Mouse (Mus musculus) stomach, postnatal 0 days (tissue): ENCODE results near the gene Ahnak2. TPM values are rescaled to one million over a fixed set of nuclear protein-coding genes. Genes with fewer than 3 reads are reported as not detected.
A peak's percentile ranks its signal among the peaks of the same experiment; 100 is the strongest.
"Not testable (repeated sequence)": the region's sequence is repeated elsewhere in the genome, so short reads cannot be mapped to it uniquely, and the experiment has no call there.

Source experiments
- ATAC-seq: fragments of 200-750 bp; cut with Nextera tagmentation; 2 replicates; pipeline ENCODE4 v1.8.0; 2017; ENCODE audit not compliant: low FRiP score, low TSS enrichment
- DNase-seq: peaks from one replicate; pipeline ENCODE4 v3.0.0-alpha.2; 2016; ENCODE audit warnings: low spot score
- H3K27ac ChIP-seq: fragments of 300-500 bp; sonication (generic); replicated peaks from 2 replicates; pipeline ENCODE4 v1.5.1; 2014; ENCODE audit warnings: mild to moderate bottlenecking, control low read depth
- H3K27me3 ChIP-seq: fragments of 300-500 bp; sonication (generic); 2 replicates; pipeline ENCODE4 v1.6.1; 2014; ENCODE audit warnings: low read length; ENCODE audit not compliant: control insufficient read depth, insufficient read depth
- H3K36me3 ChIP-seq: fragments of 300-500 bp; sonication (generic); 2 replicates; pipeline ENCODE4 v1.6.1; 2014; ENCODE audit warnings: low read length, mixed read lengths; ENCODE audit not compliant: control insufficient read depth, insufficient read depth
- H3K4me1 ChIP-seq: fragments of 300-500 bp; sonication (generic); replicated peaks from 2 replicates; pipeline ENCODE4 v1.6.1; 2014; ENCODE audit warnings: antibody characterized with exemption; ENCODE audit not compliant: control insufficient read depth, insufficient read depth
- H3K4me2 ChIP-seq: fragments of 300-500 bp; sonication (generic); replicated peaks from 2 replicates; pipeline ENCODE4 v1.6.1; 2014; ENCODE audit warnings: low read depth, mild to moderate bottlenecking, control low read depth, moderate library complexity
- H3K4me3 ChIP-seq: fragments of 300-500 bp; sonication (generic); 2 replicates; pipeline ENCODE4 v1.5.1; 2014; ENCODE audit warnings: low read depth, low read length, control low read depth
- H3K9ac ChIP-seq: fragments of 300-500 bp; sonication (generic); 2 replicates; pipeline ENCODE4 v1.6.1; 2014; ENCODE audit warnings: mild to moderate bottlenecking, low read length, control low read depth, mixed read lengths
- H3K9me3 ChIP-seq: fragments of 300-500 bp; sonication (generic); 2 replicates; pipeline ENCODE4 v1.6.1; 2016; ENCODE audit warnings: low read length; ENCODE audit not compliant: control insufficient read depth
- CTCF ChIP-seq: IDR thresholded peaks from 2 replicates; pipeline ENCODE4 v1.5.1; 2016; ENCODE audit warnings: antibody characterized with exemption, low read depth, mild to moderate bottlenecking, moderate library complexity
- EP300 ChIP-seq: optimal IDR thresholded peaks from 2 replicates; pipeline ENCODE3; 2016; ENCODE audit warnings: antibody characterized with exemption
- WGBS: fragments of 180-500 bp; shearing (Covaris S2); extraction: QIAGEN DNeasy Blood & Tissue Kit; methylation state at CpG from one replicate; pipeline ENCODE4 v1.1.7; 2014; 5-methylcytosine and 5-hydroxymethylcytosine counted together
- polyA plus RNA-seq: library from polyadenylated mRNA; unstranded; fragments of >200 nt; fragmentation: Nextera tagmentation; extraction: Ambion mirVana; gene quantifications from 2 replicates; pipeline ENCODE4 v1.2.1, GENCODE M21; 2015

Ahnak2 gene
- polyA plus RNA-seq, 1 experiment from 2014 or later, result 5.4 TPM

- ATAC-seq (peak; percentile 78), DNase-seq (peak; percentile 91)
- no peak overlapping the region for H3K27ac ChIP-seq
- H3K27me3 ChIP-seq, result no peaks in the 10 kb centered on the region
- no peak overlapping the region for H3K9ac ChIP-seq
- no peak overlapping the region for H3K4me2 ChIP-seq
- H3K4me1 ChIP-seq, result no peaks in the 10 kb centered on the region
- 17% methylated on average over 3 of the region's 3 CpGs for WGBS
- no peak overlapping the region for H3K4me3 ChIP-seq
- H3K36me3 ChIP-seq, result no peaks in the 10 kb centered on the region
- TF ChIP-seq EP300 (no peak), CTCF (peak; percentile 99)
- no peaks in the 10 kb centered on the region for H3K9me3 ChIP-seq
These were observed 41.3 kb upstream of the Ahnak2 start for GRCm38 (mm10) chr12:112843803-112844202.

DNA sequence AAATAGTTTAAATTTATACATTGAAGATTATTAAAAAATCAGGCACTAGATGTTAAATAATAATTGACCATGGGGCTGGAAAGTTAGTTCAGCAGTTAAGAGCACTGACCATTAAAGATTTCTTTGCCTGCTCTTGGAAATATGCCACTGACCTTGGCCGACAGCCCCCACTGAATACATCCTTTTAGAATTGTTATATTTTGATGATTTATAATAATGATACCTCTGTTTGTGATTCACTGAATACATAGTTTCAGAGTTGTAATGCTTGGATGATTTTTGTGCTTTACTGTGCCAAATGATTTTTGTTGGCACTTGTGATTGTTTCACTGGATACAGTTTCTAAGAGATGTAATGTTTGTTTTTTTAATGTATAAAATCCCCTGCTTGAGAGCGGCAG, 39.7 kb upstream of the Ahnak2 start:
- H3K27ac ChIP-seq, H3K4me3 ChIP-seq, H3K4me1 ChIP-seq, H3K9me3 ChIP-seq, H3K9ac ChIP-seq, ATAC-seq, H3K27me3 ChIP-seq, DNase-seq, H3K36me3 ChIP-seq, H3K4me2 ChIP-seq: not testable (repeated sequence)
- 57% methylated on average over 2 of the region's 2 CpGs for WGBS

DNA sequence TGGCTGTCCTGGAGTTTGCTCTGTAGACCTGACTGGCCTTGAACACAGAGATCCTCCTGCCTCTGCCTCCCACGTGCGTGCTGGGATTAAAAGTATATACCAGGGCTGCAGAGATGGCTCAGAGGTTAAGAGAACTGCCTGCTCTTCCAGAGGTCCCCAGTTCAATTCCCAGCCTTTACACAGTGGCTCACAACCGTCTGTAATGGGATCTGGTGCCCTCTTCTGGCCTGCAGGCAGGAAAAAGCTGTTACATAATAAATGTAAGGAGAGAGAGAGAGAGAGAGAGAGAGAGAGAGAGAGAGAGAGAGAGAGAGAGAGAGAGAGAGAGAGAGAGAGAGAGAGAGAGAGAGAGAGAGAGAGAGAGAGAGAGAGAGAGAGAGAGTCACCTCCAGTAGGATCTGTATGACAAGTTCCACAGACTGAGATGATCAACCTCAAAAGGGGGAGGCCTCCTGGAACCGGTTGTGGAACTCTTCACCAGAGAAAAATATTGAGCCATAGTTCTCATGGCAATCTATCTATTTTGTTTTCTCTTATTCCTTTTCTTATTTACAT, 39.0 kb upstream of the Ahnak2 start:
- H3K4me3 ChIP-seq, H3K9me3 ChIP-seq, H3K4me1 ChIP-seq, DNase-seq, H3K36me3 ChIP-seq, H3K4me2 ChIP-seq, H3K9ac ChIP-seq, ATAC-seq, H3K27ac ChIP-seq, H3K27me3 ChIP-seq: not testable (repeated sequence)
- WGBS, result 61% methylated on average over 4 of the region's 4 CpGs
- peak; percentile 41; the same call in 1 of the 2 replicates for TF ChIP-seq CTCF

GRCm38 (mm10) chr12:112840209-112841086, 38.0 kb upstream of the Ahnak2 start:
- no peaks in the 10 kb centered on the region for H3K27me3 ChIP-seq
- no peaks in the 10 kb centered on the region for H3K9me3 ChIP-seq
- no peak overlapping the region for H3K9ac ChIP-seq
- no peak overlapping the region for H3K4me3 ChIP-seq
- no peak for ATAC-seq
- no peak overlapping the region for H3K27ac ChIP-seq
- no peaks in the 10 kb centered on the region for H3K4me1 ChIP-seq
- no peaks in the 10 kb centered on the region for H3K36me3 ChIP-seq
- 78% methylated on average over 25 of the region's 25 CpGs for WGBS
- DNase-seq, result no peak
- no peak overlapping the region for H3K4me2 ChIP-seq
- no peak for TF ChIP-seq CTCF
- TF ChIP-seq EP300, result no peak

DNA sequence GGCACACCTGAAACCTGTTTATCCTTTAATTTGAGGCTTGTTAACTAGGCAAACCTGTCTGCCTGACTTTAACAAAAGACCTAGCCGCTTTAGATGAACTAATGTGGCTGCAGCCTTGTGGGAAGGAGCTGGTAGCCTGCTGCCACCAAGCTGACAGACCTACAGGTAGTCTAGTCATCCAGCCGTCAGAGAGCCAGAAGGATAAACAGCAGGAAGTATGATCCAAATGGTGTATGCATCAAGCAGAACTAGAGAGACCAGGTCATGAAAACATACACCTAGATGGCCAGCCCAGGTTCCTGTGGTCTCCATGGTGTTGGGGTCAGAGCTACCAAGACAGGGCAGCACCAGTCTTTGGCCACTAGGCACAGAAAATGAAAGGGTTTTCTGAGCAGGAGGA, 32.6 kb upstream of the Ahnak2 start:
- Histone ChIP-seq H3K4me2 (no peak overlapping the region), H3K4me3 (no peak overlapping the region), H3K27me3 (no peaks in the 10 kb centered on the region), H3K27ac (peak overlapping the region; percentile 30; the same call in 1 of the 2 replicates), H3K36me3 (no peaks in the 10 kb centered on the region), H3K9ac (no peak overlapping the region), H3K9me3 (no peaks in the 10 kb centered on the region), H3K4me1 (peaks cover 5% of the 10 kb centered on the region; the same call in 1 of the 2 replicates)
- TF ChIP-seq EP300 (no peak), CTCF (no peak)
- 49% methylated on average over 2 of the region's 2 CpGs for WGBS
- DNase-seq (no peak), ATAC-seq (no peak)

DNA sequence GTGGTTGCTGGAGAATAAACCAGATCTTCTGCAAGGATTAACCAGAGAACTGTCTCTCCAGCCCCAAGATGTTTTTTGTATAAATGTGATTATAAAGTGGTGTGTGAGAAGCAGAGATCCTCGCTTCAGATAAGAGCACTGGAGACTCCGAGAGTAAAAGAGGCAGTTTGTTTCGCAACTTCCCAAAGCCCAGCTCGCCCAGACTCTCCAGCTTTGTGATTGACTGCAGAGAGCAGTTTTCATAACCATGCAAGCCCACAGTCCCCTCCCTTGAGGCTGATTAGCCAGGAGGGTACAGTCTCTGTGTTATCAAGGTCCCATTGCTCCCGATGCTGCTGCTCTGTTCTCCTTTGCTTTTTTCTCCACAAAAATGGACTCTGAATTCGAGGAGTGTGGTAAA, 31.1 kb upstream of the Ahnak2 start:
- WGBS, result 60% methylated on average over 6 of the region's 6 CpGs
- TF ChIP-seq EP300, result no peak
- no peak for TF ChIP-seq CTCF
- no peak overlapping the region for H3K27ac ChIP-seq
- H3K9ac ChIP-seq, result no peak overlapping the region
- DNase-seq (no peak), ATAC-seq (no peak)
- H3K4me3 ChIP-seq, result no peak overlapping the region
- H3K9me3 ChIP-seq, result no peaks in the 10 kb centered on the region
- peaks cover 5% of the 10 kb centered on the region; the same call in 1 of the 2 replicates for H3K4me1 ChIP-seq
- no peak overlapping the region for H3K4me2 ChIP-seq
- no peaks in the 10 kb centered on the region for H3K27me3 ChIP-seq
- no peaks in the 10 kb centered on the region for H3K36me3 ChIP-seq
